Mouse (Mus musculus) forebrain, embryonic 16.5 days (tissue): ENCODE results near the gene Bbs2. TPM values are rescaled to one million over a fixed set of nuclear protein-coding genes. Genes with fewer than 3 reads are reported as not detected.

Experiments
- ATAC-seq: fragments of 200-750 bp; cut with Nextera tagmentation; 2 replicates; pipeline ENCODE4 v1.8.0; 2017; ENCODE audit warnings: mild to moderate bottlenecking, moderate library complexity
- H3K27ac ChIP-seq: fragments of 300-500 bp; sonication (generic); 2 replicates; pipeline ENCODE4 v1.5.1; 2014; ENCODE audit warnings: low read length, control low read depth
- H3K27me3 ChIP-seq: fragments of 300-500 bp; sonication (generic); replicated peaks from 2 replicates; pipeline ENCODE4 v1.6.1; 2014; ENCODE audit warnings: low read length; ENCODE audit not compliant: control insufficient read depth, insufficient read depth
- H3K36me3 ChIP-seq: fragments of 300-500 bp; sonication (generic); 2 replicates; pipeline ENCODE4 v1.6.1; 2014; ENCODE audit not compliant: control insufficient read depth, insufficient read depth
- H3K4me1 ChIP-seq: fragments of 300-500 bp; sonication (generic); replicated peaks from 2 replicates; pipeline ENCODE4 v1.6.1; 2014; ENCODE audit warnings: low read length; ENCODE audit not compliant: control insufficient read depth, insufficient read depth
- H3K4me2 ChIP-seq: fragments of 300-500 bp; sonication (generic); 2 replicates; pipeline ENCODE4 v1.6.1; 2014; ENCODE audit warnings: mild to moderate bottlenecking, low read length, control low read depth
- H3K4me3 ChIP-seq: fragments of 300-500 bp; sonication (generic); replicated peaks from 2 replicates; pipeline ENCODE4 v1.5.1; 2014; ENCODE audit warnings: mild to moderate bottlenecking, low read length, control low read depth
- H3K9ac ChIP-seq: fragments of 300-500 bp; sonication (generic); replicated peaks from 2 replicates; pipeline ENCODE4 v1.6.1; 2014; ENCODE audit warnings: low read depth, low read length, control low read depth
- H3K9me3 ChIP-seq: fragments of 300-500 bp; sonication (generic); 2 replicates; pipeline ENCODE4 v1.6.1; 2016; ENCODE audit warnings: low read length; ENCODE audit not compliant: control insufficient read depth
- WGBS: fragments of 180-500 bp; shearing (Covaris S2); extraction: QIAGEN DNeasy Blood & Tissue Kit; methylation state at CpG from one replicate; pipeline ENCODE4 v1.1.7; 2014; 5-methylcytosine and 5-hydroxymethylcytosine counted together
- polyA plus RNA-seq: library from polyadenylated mRNA; unstranded; fragments of >200 nt; fragmentation: Nextera tagmentation; extraction: Ambion mirVana; gene quantifications from 2 replicates; pipeline ENCODE4 v1.2.1, GENCODE M21; 2015

Bbs2 gene
- polyA plus RNA-seq, 1 experiment from 2014 or later = 21.0 TPM

GRCm38 (mm10) chr8:94129133-94129789 is 30.5 kb upstream of the Bbs2 start:
- Histone ChIP-seq H3K36me3 (no peaks in the 10 kb centered on the region), H3K27me3 (no peaks in the 10 kb centered on the region)
- peak; percentile 71 for ATAC-seq

GRCm38 (mm10) chr8:94127711-94128110 is 29.0 kb upstream of the Bbs2 start:
- ATAC-seq = peak; percentile 44; the same call in 1 of the 2 replicates
- no peak overlapping the region for H3K4me3 ChIP-seq
- 15% methylated on average over 6 of the region's 6 CpGs for WGBS

More at GRCm38 (mm10) chr8:94129133-94129789, 30.5 kb upstream of the Bbs2 start:
- Histone ChIP-seq H3K4me1 (peaks cover 14% of the 10 kb centered on the region), H3K4me3 (no peak overlapping the region), H3K27ac (peak overlapping the region; percentile 73), H3K9me3 (no peaks in the 10 kb centered on the region), H3K4me2 (no peak overlapping the region), H3K9ac (no peak overlapping the region)
- 63% methylated on average over 6 of the region's 6 CpGs for WGBS

GRCm38 (mm10) chr8:94122711-94123468 is 24.2 kb upstream of the Bbs2 start:
- 34% methylated on average over 8 of the region's 8 CpGs for WGBS
- Histone ChIP-seq H3K9ac (no peak overlapping the region), H3K27me3 (no peaks in the 10 kb centered on the region), H3K4me1 (peaks cover 34% of the 10 kb centered on the region), H3K4me2 (no peak overlapping the region), H3K27ac (peak overlapping the region; percentile 24; the same call in 1 of the 2 replicates), H3K4me3 (no peak overlapping the region), H3K36me3 (no peaks in the 10 kb centered on the region), H3K9me3 (no peaks in the 10 kb centered on the region)
- ATAC-seq = no peak

More at GRCm38 (mm10) chr8:94127711-94128110, 29.0 kb upstream of the Bbs2 start:
- Histone ChIP-seq H3K4me2 (no peak overlapping the region), H3K27ac (no peak overlapping the region), H3K9me3 (no peaks in the 10 kb centered on the region), H3K4me1 (peaks cover 22% of the 10 kb centered on the region), H3K27me3 (no peaks in the 10 kb centered on the region), H3K36me3 (no peaks in the 10 kb centered on the region), H3K9ac (no peak overlapping the region)

- no peaks in the 10 kb centered on the region for H3K9me3 ChIP-seq
- no peak overlapping the region for H3K4me2 ChIP-seq
- no peaks in the 10 kb centered on the region for H3K27me3 ChIP-seq
- H3K27ac ChIP-seq = no peak overlapping the region
- 0 out of 2 replicates have a peak, but pooled peaks have one; percentile 13 for ATAC-seq
- no peak overlapping the region for H3K4me3 ChIP-seq
- no peaks in the 10 kb centered on the region for H3K36me3 ChIP-seq
- peaks cover 29% of the 10 kb centered on the region for H3K4me1 ChIP-seq
- WGBS = 66% methylated on average over 9 of the region's 9 CpGs
- no peak overlapping the region for H3K9ac ChIP-seq
Measured at GRCm38 (mm10) chr8:94121625-94122024, 22.9 kb upstream of the Bbs2 start.

GRCm38 (mm10) chr8:94118776-94119430 is 20.2 kb upstream of the Bbs2 start:
- peak; percentile 97 for ATAC-seq

GRCm38 (mm10) chr8:94113972-94114371 is 15.2 kb upstream of the Bbs2 start:
- no peaks in the 10 kb centered on the region for H3K27me3 ChIP-seq
- peaks cover 11% of the 10 kb centered on the region for H3K4me1 ChIP-seq
- WGBS = 83% methylated on average over 2 of the region's 2 CpGs
- H3K9me3 ChIP-seq = no peaks in the 10 kb centered on the region
- H3K36me3 ChIP-seq = no peaks in the 10 kb centered on the region
- H3K4me2 ChIP-seq = no peak overlapping the region
- ATAC-seq = no peak
- no peak overlapping the region for H3K9ac ChIP-seq
- H3K4me3 ChIP-seq = no peak overlapping the region
- no peak overlapping the region for H3K27ac ChIP-seq

More at GRCm38 (mm10) chr8:94118776-94119430, 20.2 kb upstream of the Bbs2 start:
- Histone ChIP-seq H3K4me3 (no peak overlapping the region), H3K9me3 (no peaks in the 10 kb centered on the region), H3K4me1 (peaks cover 29% of the 10 kb centered on the region), H3K9ac (no peak overlapping the region), H3K27ac (peak overlapping the region; percentile 92), H3K27me3 (no peaks in the 10 kb centered on the region), H3K36me3 (no peaks in the 10 kb centered on the region), H3K4me2 (peak overlapping the region; percentile 2; the same call in 1 of the 2 replicates)
- WGBS = 1% methylated on average over 6 of the region's 6 CpGs

GRCm38 (mm10) chr8:94113435-94113834 is 14.7 kb upstream of the Bbs2 start:
- no peak overlapping the region for H3K4me3 ChIP-seq
- peaks cover 6% of the 10 kb centered on the region for H3K4me1 ChIP-seq
- H3K27ac ChIP-seq = no peak overlapping the region
- H3K9me3 ChIP-seq = no peaks in the 10 kb centered on the region
- H3K9ac ChIP-seq = no peak overlapping the region
- no peaks in the 10 kb centered on the region for H3K36me3 ChIP-seq
- no peak overlapping the region for H3K4me2 ChIP-seq
- no peak for ATAC-seq
- no peaks in the 10 kb centered on the region for H3K27me3 ChIP-seq
- WGBS = 50% methylated on average over 1 of the region's 1 CpGs

GRCm38 (mm10) chr8:94110526-94111177 is 11.9 kb upstream of the Bbs2 start:
- ATAC-seq = no peak
- H3K4me1 ChIP-seq = no peaks in the 10 kb centered on the region
- H3K4me2 ChIP-seq = no peak overlapping the region
- H3K27ac ChIP-seq = no peak overlapping the region
- no peak overlapping the region for H3K4me3 ChIP-seq
- no peak overlapping the region for H3K9ac ChIP-seq
- H3K27me3 ChIP-seq = no peaks in the 10 kb centered on the region
- no peaks in the 10 kb centered on the region for H3K36me3 ChIP-seq
- 61% methylated on average over 6 of the region's 6 CpGs for WGBS
- no peaks in the 10 kb centered on the region for H3K9me3 ChIP-seq

- no peak overlapping the region for H3K9ac ChIP-seq
- no peaks in the 10 kb centered on the region for H3K36me3 ChIP-seq
- H3K4me2 ChIP-seq = no peak overlapping the region
- H3K4me3 ChIP-seq = no peak overlapping the region
- no peaks in the 10 kb centered on the region for H3K4me1 ChIP-seq
- no peak for ATAC-seq
- H3K27ac ChIP-seq = no peak overlapping the region
- H3K27me3 ChIP-seq = no peaks in the 10 kb centered on the region
- 81% methylated on average over 5 of the region's 5 CpGs for whole genome bisulfite sequencing
- H3K9me3 ChIP-seq = no peaks in the 10 kb centered on the region
Measured at GRCm38 (mm10) chr8:94109835-94110234, 11.1 kb upstream of the Bbs2 start.
